Mouse (Mus musculus): ENCODE data around the gene Ifitm1. TPM values are rescaled to one million over a fixed set of nuclear protein-coding genes. Genes with fewer than 3 reads are reported as not detected.

Gene Ifitm1
- polyA plus RNA-seq, 1 experiment from 2014 or later: 20.1 TPM

DNA sequence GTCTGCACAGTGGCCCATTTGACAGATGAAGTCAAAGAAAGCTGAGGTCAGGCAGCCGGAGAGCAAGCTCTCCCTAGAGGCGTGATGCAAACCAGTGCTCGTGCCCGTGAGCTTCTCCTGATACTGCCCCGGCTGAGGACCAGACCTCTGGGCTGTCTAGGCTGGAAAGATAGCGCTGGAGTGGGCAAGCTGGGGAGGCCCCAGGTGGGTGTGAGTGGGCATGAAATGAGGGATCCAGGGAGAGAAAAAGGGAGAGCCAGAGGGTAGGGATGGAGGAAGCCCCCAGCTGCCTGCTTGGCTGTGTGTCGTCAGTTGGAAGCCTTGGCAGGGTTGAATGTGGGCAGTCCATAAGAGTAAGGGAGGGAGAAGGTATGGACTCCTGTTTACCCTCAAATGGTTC is 22.8 kb upstream of the Ifitm1 start:
- DNase-seq (ENCODE audit: low spot score): no peak
- Histone ChIP-seq H3K4me2 (ENCODE audit: low read depth, low read length) (no peak overlapping the region), H3K27me3 (ENCODE audit: control insufficient read depth, insufficient read depth, low read length) (no peaks in the 10 kb centered on the region), H3K27ac (replicated peaks; ENCODE audit: low read depth, low read length) (no peak overlapping the region), H3K4me3 (ENCODE audit: low read depth, low read length) (no peak overlapping the region), H3K9ac (replicated peaks; ENCODE audit: low read length) (no peak overlapping the region), H3K4me1 (ENCODE audit: control insufficient read depth, insufficient read depth, low read length) (no peaks in the 10 kb centered on the region; the same call in 1 of the 2 replicates), H3K36me3 (replicated peaks; ENCODE audit: control insufficient read depth, insufficient read depth, low read depth, low read length) (no peaks in the 10 kb centered on the region; the same call in 1 of the 2 replicates), H3K9me3 (replicated peaks; ENCODE audit: control insufficient read depth, low read length) (no peaks in the 10 kb centered on the region)
- ATAC-seq (replicated peaks; ENCODE audit: insufficient number of reproducible peaks, low FRiP score, low TSS enrichment, low read depth): no peak
- WGBS: 87% methylated on average over 7 of the region's 7 CpGs

DNA sequence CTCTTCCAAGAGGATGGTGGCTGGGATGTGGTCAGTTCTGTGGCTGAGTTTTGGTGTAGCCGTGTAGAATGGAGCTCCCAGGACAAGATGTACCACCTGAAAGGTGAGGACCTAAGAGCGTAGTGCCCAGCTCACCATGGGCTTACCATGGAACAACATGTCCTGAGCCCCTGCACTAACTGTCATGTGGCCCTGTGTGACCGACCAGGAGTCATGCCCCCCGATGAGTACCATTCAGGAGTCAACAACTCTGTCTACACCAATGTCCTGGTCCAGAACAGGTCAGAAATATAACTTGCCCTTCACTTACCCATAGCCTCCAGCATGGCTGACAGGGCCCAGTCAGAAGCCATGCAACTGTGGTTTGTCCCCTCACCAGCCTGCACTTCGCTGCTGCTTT is 21.8 kb upstream of the Ifitm1 start:
- Histone ChIP-seq H3K9ac (replicated peaks; ENCODE audit: low read length) (no peak overlapping the region), H3K4me2 (ENCODE audit: low read depth, low read length) (no peak overlapping the region), H3K4me3 (ENCODE audit: low read depth, low read length) (no peak overlapping the region), H3K4me1 (ENCODE audit: control insufficient read depth, insufficient read depth, low read length) (no peaks in the 10 kb centered on the region), H3K9me3 (replicated peaks; ENCODE audit: control insufficient read depth, low read length) (no peaks in the 10 kb centered on the region), H3K27me3 (ENCODE audit: control insufficient read depth, insufficient read depth, low read length) (no peaks in the 10 kb centered on the region), H3K27ac (replicated peaks; ENCODE audit: low read depth, low read length) (no peak overlapping the region), H3K36me3 (replicated peaks; ENCODE audit: control insufficient read depth, insufficient read depth, low read depth, low read length) (no peaks in the 10 kb centered on the region; the same call in 1 of the 2 replicates)
- DNase-seq (ENCODE audit: low spot score) (no peak), ATAC-seq (replicated peaks; ENCODE audit: insufficient number of reproducible peaks, low FRiP score, low TSS enrichment, low read depth) (no peak)
- 92% methylated on average over 5 of the region's 5 CpGs for WGBS

DNA sequence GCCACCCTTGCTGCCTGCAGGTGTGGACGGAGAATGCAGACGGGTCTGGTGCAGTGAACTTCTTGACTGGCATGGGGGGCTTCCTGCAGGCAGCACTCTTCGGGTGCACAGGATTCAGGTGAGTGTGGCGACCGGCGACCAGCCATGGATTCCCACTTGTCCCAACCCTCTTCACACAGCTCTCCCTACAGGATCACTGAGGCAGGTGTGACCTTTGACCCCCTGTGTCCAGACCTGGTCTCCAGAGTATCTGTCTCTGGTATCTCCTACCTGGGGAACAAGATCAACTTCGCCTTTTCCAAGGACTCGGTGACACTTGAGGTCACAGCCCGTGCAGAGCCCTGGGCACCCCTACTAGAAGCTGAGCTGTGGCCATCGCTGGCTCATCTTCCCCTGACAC is 20.7 kb upstream of the Ifitm1 start:
- Histone ChIP-seq H3K36me3 (replicated peaks; ENCODE audit: control insufficient read depth, insufficient read depth, low read depth, low read length) (no peaks in the 10 kb centered on the region; the same call in 1 of the 2 replicates), H3K27ac (replicated peaks; ENCODE audit: low read depth, low read length) (no peak overlapping the region), H3K4me2 (ENCODE audit: low read depth, low read length) (no peak overlapping the region), H3K4me1 (ENCODE audit: control insufficient read depth, insufficient read depth, low read length) (no peaks in the 10 kb centered on the region), H3K27me3 (ENCODE audit: control insufficient read depth, insufficient read depth, low read length) (no peaks in the 10 kb centered on the region), H3K9ac (replicated peaks; ENCODE audit: low read length) (no peak overlapping the region), H3K4me3 (ENCODE audit: low read depth, low read length) (no peak overlapping the region), H3K9me3 (replicated peaks; ENCODE audit: control insufficient read depth, low read length) (no peaks in the 10 kb centered on the region)
- 92% methylated on average over 10 of the region's 10 CpGs for WGBS
- no peak for ATAC-seq (replicated peaks; ENCODE audit: insufficient number of reproducible peaks, low FRiP score, low TSS enrichment, low read depth)
- no peak for DNase-seq (ENCODE audit: low spot score)

DNA sequence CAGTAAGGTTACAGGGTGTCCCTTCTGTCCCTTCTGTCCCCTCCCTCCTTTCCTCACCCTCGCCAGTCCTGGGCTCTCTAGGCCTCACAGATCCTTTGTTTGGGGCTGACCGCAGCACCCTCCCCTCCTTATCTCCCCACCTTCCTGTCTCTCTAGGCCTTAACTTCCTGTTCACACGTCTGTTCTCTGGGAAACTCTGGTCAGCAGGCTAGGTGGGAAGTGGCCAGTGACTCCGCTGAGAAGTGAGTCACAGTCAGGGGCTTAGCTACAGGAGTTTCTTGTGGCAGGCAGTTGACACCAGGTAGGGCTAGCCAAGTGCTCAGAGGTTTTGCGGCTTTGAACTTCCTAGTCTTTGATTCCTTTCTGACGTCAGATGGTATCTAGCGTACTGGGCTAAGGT is 20.0 kb upstream of the Ifitm1 start:
- WGBS: 70% methylated on average over 7 of the region's 7 CpGs
- Histone ChIP-seq H3K27me3 (ENCODE audit: control insufficient read depth, insufficient read depth, low read length) (no peaks in the 10 kb centered on the region), H3K27ac (replicated peaks; ENCODE audit: low read depth, low read length) (no peak overlapping the region), H3K4me3 (ENCODE audit: low read depth, low read length) (no peak overlapping the region), H3K36me3 (replicated peaks; ENCODE audit: control insufficient read depth, insufficient read depth, low read depth, low read length) (no peaks in the 10 kb centered on the region; the same call in 1 of the 2 replicates), H3K4me1 (ENCODE audit: control insufficient read depth, insufficient read depth, low read length) (no peaks in the 10 kb centered on the region; the same call in 1 of the 2 replicates), H3K9me3 (replicated peaks; ENCODE audit: control insufficient read depth, low read length) (no peaks in the 10 kb centered on the region), H3K4me2 (ENCODE audit: low read depth, low read length) (no peak overlapping the region), H3K9ac (replicated peaks; ENCODE audit: low read length) (no peak overlapping the region)
- DNase-seq (ENCODE audit: low spot score) (no peak), ATAC-seq (replicated peaks; ENCODE audit: insufficient number of reproducible peaks, low FRiP score, low TSS enrichment, low read depth) (no peak)

DNA sequence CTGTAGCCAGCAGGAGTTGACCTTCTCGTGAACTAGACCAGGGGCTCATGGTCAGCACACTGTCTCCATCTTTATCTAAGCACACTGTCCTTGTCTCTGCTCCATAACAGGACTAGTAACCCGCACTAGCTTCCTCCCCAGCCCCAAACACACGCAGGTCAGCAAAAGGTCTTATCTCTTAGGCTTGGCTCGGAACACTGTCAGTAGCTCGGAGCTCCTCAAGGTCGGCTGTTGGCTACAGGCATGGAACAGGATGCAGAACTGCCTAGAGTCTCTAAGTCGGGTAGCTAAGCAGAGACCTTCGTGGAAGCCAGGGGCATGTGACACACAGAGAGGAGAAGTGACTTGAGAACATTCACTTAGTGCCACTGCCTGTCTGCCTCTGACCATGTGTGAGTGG is 18.9 kb upstream of the Ifitm1 start:
- no peak overlapping the region for H3K4me3 ChIP-seq (ENCODE audit: low read depth, low read length)
- no peak overlapping the region for H3K9ac ChIP-seq (replicated peaks; ENCODE audit: low read length)
- 88% methylated on average over 8 of the region's 8 CpGs for WGBS
- H3K9me3 ChIP-seq (replicated peaks; ENCODE audit: control insufficient read depth, low read length): no peaks in the 10 kb centered on the region
- H3K4me2 ChIP-seq (ENCODE audit: low read depth, low read length): no peak overlapping the region
- H3K27ac ChIP-seq (replicated peaks; ENCODE audit: low read depth, low read length): no peak overlapping the region
- DNase-seq (ENCODE audit: low spot score): no peak
- no peak for ATAC-seq (replicated peaks; ENCODE audit: insufficient number of reproducible peaks, low FRiP score, low TSS enrichment, low read depth)
- no peaks in the 10 kb centered on the region; the same call in 1 of the 2 replicates for H3K36me3 ChIP-seq (replicated peaks; ENCODE audit: control insufficient read depth, insufficient read depth, low read depth, low read length)
- no peaks in the 10 kb centered on the region; the same call in 1 of the 2 replicates for H3K4me1 ChIP-seq (ENCODE audit: control insufficient read depth, insufficient read depth, low read length)
- H3K27me3 ChIP-seq (ENCODE audit: control insufficient read depth, insufficient read depth, low read length): no peaks in the 10 kb centered on the region

DNA sequence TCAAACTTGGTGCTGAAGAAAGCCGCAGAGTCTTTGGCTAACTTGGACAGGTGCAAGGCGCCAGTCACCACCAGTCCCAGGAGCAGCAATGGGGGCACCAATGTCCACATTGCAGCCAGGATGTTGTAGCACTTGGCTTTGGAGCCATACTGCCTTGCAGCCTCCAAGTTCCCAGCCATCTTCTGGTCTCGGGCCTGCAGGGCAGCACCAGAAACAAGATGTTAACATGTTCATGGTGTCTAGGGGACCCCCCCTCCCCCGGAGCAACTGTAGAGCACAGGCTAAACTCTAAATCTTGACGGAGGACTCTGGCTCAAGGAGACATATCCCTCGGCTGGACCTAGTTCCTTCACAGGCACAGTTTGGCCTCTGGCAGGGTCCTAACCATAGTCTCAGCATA is 17.8 kb upstream of the Ifitm1 start:
- Histone ChIP-seq H3K27me3 (ENCODE audit: control insufficient read depth, insufficient read depth, low read length) (no peaks in the 10 kb centered on the region), H3K9ac (replicated peaks; ENCODE audit: low read length) (no peak overlapping the region), H3K36me3 (replicated peaks; ENCODE audit: control insufficient read depth, insufficient read depth, low read depth, low read length) (no peaks in the 10 kb centered on the region; the same call in 1 of the 2 replicates), H3K27ac (replicated peaks; ENCODE audit: low read depth, low read length) (no peak overlapping the region), H3K4me2 (ENCODE audit: low read depth, low read length) (no peak overlapping the region), H3K4me3 (ENCODE audit: low read depth, low read length) (no peak overlapping the region), H3K4me1 (ENCODE audit: control insufficient read depth, insufficient read depth, low read length) (peaks cover 3% of the 10 kb centered on the region; the same call in 1 of the 2 replicates), H3K9me3 (replicated peaks; ENCODE audit: control insufficient read depth, low read length) (no peaks in the 10 kb centered on the region)
- DNase-seq (ENCODE audit: low spot score) (no peak), ATAC-seq (replicated peaks; ENCODE audit: insufficient number of reproducible peaks, low FRiP score, low TSS enrichment, low read depth) (no peak)
- 90% methylated on average over 6 of the region's 6 CpGs for WGBS

DNA sequence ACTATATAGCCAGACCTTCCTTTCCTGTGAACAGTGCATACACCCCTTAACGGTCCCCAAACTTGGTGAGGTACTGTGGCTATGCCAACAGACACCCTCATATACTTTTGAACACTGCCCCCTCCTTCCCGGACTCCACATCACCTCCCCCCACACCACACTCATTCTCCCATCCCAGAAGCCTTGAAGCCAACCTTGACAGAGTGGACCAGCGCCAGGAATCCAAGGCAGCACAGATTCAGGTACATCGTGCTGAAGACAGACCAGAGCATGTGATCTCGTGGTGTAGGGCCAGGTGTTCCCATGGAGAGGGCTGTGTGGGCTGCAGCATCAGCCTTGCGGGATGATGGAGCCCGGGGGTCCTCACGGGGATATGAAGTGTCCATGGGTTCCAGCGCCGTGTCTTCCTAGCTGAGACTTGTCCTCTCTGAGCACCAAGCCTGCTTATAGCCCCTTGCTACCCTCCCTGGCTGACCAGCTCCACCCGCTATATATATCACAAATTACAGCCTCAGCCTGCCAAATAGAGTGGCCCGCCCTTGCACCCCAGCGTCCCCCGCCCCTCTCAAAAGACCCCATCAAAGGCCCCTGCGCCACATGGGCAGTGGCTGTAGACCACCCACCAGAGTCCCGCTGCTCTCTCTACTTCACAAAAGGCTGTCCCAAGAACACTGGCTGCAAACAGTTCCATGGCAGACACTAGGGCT is 17.0 kb upstream of the Ifitm1 start, which contains the start of gene Ifitm5:
Ifitm5 (minus strand) TSS at position 468 of the 707 bp plus-strand sequence.
- no peak within 1 kb of the TSS for H3K4me3 ChIP-seq (ENCODE audit: low read depth, low read length)
- no peak for ATAC-seq (replicated peaks; ENCODE audit: insufficient number of reproducible peaks, low FRiP score, low TSS enrichment, low read depth)
- no peaks in the 10 kb centered on the region; the same call in 1 of the 2 replicates for H3K36me3 ChIP-seq (replicated peaks; ENCODE audit: control insufficient read depth, insufficient read depth, low read depth, low read length)
- no peak for DNase-seq (ENCODE audit: low spot score)
- H3K27ac ChIP-seq (replicated peaks; ENCODE audit: low read depth, low read length): no peak within 1 kb of the TSS
- no peak within 1 kb of the TSS for H3K4me2 ChIP-seq (ENCODE audit: low read depth, low read length)
- peaks cover 3% of the 10 kb centered on the region for H3K4me1 ChIP-seq (ENCODE audit: control insufficient read depth, insufficient read depth, low read length)
- H3K9ac ChIP-seq (replicated peaks; ENCODE audit: low read length): no peak within 1 kb of the TSS
- no peaks in the 10 kb centered on the region for H3K9me3 ChIP-seq (replicated peaks; ENCODE audit: control insufficient read depth, low read length)
- no peaks in the 10 kb centered on the region for H3K27me3 ChIP-seq (ENCODE audit: control insufficient read depth, insufficient read depth, low read length)
- whole genome bisulfite sequencing: 88% methylated on average over 16 of the region's 16 CpGs

DNA sequence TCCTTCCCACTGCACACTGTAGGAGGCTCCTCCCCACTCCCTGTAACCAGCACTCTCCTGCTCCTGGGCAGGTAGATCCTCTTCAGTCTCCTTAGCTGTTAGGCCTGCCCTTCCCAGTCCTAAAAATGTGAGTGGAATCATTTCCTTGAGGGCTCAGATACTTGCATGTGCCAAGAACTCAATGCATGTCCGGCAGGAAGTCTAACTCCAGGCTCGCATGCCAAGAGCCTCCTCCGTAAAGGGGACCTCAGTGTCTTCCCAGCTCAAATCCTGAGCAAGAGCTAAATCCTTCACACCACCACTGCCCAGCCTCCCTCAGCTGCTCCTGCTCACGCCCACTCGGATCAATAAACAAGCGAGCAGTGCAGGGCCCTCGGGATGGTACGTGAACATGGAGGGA is 16.0 kb upstream of the Ifitm1 start:
- Histone ChIP-seq H3K4me1 (ENCODE audit: control insufficient read depth, insufficient read depth, low read length) (peaks cover 3% of the 10 kb centered on the region), H3K27me3 (ENCODE audit: control insufficient read depth, insufficient read depth, low read length) (no peaks in the 10 kb centered on the region), H3K4me2 (ENCODE audit: low read depth, low read length) (no peak overlapping the region), H3K27ac (replicated peaks; ENCODE audit: low read depth, low read length) (no peak overlapping the region), H3K4me3 (ENCODE audit: low read depth, low read length) (no peak overlapping the region), H3K36me3 (replicated peaks; ENCODE audit: control insufficient read depth, insufficient read depth, low read depth, low read length) (no peaks in the 10 kb centered on the region; the same call in 1 of the 2 replicates), H3K9me3 (replicated peaks; ENCODE audit: control insufficient read depth, low read length) (no peaks in the 10 kb centered on the region), H3K9ac (replicated peaks; ENCODE audit: low read length) (no peak overlapping the region)
- 37% methylated on average over 8 of the region's 8 CpGs for WGBS
- no peak for DNase-seq (ENCODE audit: low spot score)
- ATAC-seq (replicated peaks; ENCODE audit: insufficient number of reproducible peaks, low FRiP score, low TSS enrichment, low read depth): no peak

Data from embryonic facial prominence, embryonic 11.5 days (tissue).